Mouse (Mus musculus): ENCODE data around the gene St6galnac3.

Gene St6galnac3

DNA sequence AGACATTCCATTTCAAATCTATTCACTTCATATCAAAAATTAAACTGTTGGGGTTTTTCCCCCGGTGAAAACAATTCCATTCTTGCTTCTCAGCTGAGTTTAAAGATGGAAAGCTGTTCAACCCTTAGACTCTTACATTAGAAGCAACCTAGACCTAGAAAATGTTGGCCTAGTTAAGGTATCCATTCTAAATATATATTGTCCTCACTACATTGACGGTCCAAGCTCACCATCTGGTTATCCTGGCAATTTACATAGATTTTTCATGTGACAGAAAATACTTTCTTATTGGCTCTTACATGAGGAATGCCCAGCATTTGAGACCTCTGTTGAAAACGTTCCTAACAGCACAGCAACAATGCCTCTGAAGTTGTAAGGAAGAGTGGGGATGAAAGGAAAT, 400.7 kb downstream of the St6galnac3 start:
- no peak for DNase-seq

DNA sequence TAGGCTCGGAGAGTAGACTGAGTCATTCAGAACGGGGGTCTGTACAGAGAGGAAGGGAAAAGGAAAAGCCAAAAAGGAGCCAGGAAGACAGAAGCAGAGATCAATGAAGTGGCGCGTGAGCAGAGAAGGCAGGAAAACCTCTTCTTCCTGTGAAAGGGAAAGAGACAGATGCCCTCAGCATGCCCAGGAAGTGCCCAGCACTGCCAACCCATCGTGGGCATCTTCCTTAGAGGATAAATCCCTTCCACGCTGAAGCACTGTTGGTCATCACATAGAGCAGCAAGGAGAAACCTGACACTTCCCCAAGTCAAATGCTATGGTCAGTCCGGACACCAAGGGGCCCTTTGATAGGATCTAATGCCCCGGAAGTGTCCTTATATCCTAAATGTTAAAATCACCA, 401.5 kb downstream of the St6galnac3 start:
- DNase-seq = peak; percentile 15

DNA sequence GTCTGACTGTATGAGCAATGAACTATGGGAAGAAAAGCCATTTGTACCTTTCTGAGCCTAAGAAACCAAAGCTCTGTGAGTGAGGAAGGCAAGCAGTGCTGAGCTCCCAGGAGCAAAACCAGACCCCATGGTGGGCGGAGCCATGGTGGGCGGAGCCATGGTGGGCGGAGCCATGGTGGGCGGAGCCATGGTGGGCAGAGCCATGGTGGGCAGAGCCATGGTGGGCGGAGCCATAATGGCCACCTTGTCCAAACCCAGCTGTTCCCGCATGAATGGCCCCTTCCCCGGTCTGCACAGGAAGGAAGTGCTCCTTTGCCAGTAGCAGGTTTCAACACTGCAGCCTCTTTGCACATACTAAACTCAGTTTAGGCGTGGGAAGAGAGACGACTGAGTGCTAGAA, 411.4 kb downstream of the St6galnac3 start:
- DNase-seq = no peak

DNA sequence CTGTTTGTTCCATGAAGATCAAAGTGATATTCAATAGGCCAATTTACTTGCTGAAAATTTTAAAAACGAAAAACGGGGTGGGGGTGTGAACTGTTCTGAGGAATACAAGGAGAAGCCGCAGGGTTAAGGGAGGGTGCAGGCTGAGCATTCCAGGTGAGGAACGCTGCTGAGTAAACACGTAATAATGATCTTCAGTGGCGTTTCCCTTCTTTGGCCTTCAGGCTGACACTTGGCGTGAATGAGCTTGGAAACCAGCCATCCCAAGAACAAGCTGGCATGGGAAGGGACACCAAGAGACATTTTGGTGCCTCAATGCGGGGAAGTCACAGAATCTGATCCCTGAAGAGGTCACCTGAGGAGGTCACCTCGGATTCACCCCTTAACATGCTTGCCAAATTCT, 411.8 kb downstream of the St6galnac3 start:
- DNase-seq = no peak

DNA sequence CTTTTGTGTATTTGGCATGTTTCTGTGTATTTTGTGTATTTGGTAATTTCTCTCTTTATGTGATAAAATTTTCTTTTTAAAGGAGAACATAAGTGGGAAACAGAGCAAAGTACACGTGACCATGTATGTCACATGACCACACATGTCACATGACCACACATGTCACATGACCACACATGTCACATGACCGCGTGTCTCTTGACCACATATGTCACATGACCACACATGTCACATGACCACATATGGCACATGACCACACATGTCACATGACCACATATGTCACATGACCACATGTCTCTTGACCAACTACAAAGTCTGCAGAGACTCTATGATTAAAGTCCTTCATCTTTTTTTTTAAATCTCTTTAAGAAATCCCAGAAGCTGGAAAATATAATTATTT, 413.0 kb downstream of the St6galnac3 start:
- no peak for DNase-seq

DNA sequence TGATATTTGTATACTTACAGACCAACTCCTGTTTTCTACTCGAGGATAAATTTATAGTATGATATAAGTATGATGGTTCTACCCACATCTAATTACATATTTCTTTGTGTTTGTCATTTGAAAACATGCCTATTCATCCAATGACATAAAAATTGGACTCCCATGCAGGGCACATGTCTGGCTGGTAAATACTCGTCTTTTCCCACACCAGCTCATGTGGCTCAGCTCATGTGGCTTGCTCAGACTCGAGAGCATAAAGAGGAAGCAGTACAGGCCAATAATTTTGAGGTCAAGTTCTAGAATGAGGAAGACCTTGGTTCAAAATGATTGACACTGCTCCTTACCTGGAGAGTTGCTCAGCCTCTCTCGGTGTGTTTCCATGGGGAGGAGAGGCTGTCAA, 416.6 kb downstream of the St6galnac3 start:
- DNase-seq = no peak

DNA sequence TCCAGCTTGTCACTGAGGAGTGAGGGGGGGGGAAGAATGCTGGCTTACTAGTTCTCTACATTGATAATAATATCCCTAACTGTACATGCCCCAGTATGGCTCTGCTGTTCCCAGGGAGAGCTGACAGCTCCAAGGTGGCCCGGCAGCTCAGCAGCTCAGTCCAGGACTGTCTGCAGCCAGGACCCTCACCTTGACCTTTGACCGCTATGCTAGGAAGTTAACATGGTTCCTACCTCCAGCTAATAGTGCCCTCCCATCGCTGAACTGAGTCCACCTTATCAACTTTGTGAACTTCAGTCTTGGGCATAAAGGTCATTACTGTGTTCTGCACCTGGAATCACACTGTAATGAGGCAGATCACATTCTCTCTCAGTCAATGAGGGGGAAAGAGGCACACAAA, 419.8 kb downstream of the St6galnac3 start:
- no peak for DNase-seq

DNA sequence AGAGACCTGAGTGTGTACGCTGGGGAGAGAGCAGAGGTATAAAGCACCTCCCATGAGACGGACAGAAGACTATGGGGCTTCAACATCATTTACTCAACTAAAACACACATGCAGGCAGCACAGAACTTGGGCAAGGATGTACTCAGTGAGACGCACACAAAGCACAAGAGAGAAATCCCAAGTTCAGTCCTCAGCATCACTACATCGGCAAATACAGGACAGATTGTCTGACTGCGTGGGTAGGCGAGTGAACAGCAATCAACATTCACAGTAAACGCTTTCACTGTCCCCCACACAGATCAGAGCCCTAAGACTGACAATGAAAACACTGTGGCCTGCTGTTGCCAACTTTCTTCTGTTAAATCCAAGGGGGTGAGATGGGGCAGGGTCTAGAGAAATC, 422.6 kb downstream of the St6galnac3 start:
- no peak for DNase-seq

DNA sequence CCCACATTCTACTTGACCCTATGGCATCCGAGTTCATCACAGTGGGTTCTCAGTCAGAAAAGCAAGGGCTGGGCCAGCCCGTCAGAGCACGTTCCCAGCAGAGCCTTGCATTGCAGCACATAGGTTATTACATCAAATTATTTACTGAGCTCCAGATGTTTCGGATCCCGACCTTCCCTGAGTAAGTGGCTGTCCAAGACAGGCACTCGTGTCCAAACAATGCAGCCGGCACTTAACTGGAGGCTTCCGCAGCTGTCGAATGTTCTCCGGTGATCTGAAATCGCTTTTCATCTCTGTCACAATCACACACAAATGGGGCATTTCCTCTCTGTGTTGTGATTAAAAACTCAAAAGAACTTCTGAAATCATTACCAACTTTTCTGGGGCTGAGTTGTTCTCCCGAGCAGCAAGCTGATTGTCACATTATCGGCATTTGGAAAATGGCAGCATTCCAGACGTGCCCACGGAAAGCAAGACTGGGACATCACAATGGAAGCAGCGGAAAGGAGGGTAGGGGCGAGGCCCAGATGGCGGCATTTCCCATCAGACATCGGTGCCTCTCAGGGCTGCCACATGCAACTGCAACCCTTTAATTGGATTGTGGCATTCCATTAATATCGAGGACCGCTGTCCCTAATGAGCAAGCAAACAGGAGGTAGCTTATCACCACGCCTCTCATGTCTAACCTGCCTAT, 428.5 kb downstream of the St6galnac3 start:
- DNase-seq = no peak

DNA sequence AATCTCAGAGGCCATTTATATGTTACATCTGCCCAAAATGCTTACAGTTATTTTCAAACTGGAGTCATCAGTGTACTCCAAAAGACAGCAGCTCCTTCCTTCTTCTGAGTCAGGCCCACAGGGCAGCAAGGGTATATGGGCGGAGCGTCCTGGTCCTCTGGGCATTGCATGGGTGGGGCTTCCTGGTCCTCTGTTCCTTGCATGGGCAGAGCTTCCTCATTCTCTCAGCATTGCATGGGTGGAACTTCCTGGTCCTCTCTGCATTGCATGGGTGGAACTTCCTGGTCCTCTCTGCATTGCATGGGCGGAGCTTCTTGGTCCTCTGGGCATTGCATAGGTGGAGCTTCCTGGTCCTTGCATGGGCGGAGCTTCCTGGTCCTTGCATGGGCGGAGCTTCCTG, 432.1 kb downstream of the St6galnac3 start:
- DNase-seq = no peak

DNA sequence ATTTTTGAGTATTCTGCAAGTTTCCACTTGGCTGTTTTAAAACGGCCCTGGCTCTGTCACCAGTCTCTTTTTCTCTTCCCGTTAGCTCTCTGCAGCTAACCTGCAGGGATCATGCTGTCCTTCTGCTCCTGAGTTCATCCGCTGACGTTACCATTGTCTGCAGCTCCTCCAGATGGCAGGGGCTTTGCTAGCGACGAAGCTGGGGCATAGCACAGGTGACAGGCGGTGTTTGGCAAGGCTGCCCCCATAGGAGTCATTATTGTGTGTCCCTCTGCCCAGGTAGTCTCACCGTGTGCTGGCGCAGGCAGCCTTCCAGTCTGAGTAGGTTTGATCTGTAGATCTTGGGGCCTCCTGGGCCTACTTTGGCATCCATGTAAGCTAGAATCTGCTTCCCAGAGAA, 432.6 kb downstream of the St6galnac3 start:
- peak; percentile 31 for DNase-seq

DNA sequence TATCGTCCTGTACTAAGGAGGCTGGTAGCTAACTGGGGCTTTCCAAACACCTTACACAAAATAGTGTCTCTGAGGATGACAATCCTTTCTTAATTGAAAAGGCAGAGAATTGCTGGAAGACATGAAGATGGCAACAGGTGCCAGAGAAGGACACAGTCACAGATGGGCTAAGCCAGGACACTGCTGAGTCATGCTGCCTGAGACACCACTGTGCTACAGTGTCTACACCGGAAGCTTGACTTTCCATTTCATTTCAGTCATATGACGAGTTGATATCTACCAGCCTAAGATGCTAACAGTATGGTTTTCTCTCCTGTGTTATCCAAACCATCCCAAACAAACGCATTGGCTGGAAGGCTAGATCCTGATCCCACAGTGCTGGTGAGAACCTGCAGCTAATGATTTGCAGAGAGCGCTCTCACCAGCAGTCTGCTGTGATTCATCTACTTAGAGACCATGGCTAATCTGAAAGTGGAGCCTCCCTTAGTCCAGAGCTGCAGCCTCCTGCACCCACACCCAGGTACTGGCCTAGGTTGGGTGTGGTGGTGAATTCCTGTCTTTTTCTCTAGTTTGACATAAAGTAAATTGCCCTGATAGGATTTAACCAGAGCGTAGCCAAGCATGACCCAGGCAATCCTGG, 433.4 kb downstream of the St6galnac3 start:
- DNase-seq = no peak

DNA sequence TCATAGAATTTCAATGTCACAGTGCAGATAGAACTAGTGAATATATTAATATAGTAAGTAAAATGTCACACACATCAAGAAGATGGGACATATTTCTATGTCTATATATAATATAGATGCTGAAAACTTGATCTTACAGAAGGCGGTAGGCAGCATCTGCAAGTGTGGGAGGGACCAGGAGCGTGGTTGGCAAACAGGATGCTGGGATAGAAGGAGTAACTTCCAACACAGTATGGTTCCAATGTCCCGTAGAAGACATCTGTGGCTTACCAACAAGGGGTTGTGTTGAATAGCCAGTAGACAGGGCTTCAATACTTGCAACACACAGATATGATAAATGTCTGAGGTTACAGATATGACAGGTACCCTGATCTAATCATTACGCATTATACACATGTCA, 435.0 kb downstream of the St6galnac3 start:
- DNase-seq = no peak

DNA sequence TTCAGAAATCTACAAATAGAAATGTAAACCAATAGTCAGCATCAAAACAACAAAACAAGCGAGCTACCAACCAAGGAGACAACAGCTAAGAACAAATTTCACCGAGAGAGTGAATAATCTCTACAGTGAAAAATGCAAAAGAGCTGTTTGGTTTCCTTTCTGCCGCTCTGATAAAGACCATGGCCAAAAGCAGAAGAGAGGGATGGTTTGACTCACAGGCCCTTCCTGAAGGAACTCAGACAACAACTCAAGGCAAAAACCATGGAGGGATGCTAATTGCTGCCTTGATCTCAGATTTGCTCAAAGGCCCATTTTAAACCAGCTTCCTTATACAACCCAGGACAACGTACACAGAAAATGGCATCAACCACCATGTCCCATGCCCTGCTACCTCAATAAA, 437.4 kb downstream of the St6galnac3 start:
- DNase-seq = no peak

DNA sequence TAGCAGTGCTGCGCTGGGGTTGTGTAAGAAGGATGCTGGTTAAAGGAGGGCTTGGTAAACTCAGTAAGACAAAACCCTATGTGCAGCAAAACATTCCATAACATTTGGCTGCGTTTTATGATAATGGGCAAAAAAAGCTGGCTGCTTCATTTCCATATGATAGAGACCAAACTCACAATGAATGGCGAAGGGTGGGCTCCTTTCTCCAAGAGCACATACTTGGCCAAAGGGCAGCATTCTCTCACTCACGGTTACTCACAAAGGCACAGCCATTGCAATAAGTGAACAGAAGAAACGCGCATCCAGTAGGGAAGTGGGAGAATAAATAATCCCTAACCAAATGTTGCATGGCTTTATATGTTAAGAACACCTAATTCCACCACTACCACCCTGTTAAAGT, 437.9 kb downstream of the St6galnac3 start:
- DNase-seq = no peak

DNA sequence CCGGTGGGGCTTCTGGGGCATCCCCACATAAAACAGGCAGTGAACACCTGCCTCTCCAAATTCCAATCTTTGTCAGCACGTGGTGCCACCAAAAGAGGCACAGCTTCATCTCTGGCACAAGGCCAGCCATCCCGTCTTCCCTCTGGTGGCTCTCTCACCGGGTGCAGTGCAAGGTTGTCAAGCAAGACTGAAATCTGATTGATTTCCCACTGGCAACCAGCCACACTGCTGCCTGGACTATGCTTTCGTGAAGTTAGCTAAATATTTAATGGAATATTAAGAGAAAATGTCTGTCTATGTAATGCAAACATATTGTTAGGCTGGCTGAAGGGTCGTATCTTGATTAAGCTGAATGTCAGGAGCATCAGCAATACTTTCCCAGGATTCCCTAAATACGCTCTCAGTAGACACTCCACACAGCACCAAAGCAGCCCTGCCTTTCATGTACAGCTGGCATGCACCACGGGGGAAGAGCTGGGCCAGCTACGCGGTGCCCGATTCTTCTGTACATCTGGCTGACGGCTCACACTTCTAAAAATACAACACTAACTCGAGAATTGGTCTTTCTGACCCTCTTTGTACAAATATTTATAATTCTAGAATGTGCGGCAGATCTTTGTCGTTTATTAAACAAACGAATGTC, 442.7 kb downstream of the St6galnac3 start:
- DNase-seq = no peak

DNA sequence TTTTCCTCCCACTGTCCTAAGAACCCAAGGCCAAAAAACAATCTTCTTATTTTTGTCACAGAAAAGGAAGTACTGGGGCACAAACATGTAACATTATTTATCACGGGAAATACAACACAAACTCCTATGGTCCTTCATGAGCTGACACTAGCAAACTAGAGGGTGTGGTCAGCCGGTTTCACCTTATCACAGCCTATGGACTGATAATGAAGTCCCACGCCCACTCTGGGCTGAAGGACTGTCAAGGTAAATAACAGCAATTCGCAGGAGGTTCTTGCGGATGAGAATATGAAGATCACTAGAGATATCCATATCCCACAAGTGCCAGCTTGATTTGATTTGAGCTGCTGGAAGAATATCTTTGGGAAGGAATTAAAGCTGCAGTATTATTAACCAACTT, 446.7 kb downstream of the St6galnac3 start:
- no peak for DNase-seq

DNA sequence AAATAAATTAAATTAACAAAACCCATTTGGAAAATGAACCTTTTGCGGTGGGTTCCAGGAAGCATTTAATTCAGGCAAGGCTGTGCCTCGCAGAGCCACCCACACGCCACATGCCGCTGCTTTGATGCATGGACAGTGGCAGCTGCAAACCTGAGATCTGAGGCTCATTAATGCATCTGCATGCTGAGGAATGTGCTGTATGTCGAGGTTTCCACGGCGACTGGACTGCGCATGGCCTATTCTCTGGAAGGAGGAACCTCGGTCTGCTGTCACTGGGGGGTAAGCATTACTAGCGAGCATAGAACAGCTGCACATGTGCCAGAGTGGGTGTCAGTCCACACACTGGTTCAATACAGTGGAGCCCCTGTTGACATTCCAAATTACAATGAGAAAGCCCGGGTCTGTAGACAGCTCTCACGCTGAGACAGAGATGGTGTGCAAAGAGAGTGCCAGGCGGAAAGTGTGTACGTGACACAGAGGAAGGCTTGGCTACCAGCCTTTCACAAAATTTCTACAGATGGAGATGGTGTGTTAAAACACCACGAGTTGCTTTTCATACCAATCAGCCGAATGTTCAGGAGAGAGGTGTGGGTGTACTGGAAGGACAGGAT, 447.5 kb downstream of the St6galnac3 start:
- no peak for DNase-seq

DNA sequence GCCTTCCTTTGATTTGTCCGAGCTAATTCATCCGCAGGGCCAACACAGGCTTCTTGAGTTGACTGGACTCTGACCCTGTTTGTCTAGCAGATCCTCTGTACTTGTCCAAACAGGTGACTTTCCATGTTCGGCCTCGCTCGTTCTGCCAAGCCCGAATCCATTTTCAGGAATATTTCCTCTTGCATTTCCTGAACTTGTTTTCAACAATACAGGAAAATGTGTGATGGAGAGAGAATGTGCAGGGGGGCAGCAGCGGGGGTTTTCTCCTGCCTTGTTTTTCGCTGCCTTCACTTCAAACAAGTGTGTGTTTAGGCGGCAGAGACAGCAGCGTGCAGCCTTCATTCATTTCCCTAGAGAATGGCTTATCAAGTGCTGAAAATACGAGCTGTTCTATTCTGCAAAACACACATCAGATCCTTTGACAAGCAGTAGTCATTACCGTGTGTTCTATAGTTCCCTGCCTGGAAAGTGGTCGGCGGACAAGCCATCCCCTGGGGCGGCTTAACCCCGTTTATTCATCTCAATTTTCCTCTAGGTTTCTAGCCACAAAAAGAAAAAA, 448.1 kb downstream of the St6galnac3 start:
- no peak for DNase-seq

DNA sequence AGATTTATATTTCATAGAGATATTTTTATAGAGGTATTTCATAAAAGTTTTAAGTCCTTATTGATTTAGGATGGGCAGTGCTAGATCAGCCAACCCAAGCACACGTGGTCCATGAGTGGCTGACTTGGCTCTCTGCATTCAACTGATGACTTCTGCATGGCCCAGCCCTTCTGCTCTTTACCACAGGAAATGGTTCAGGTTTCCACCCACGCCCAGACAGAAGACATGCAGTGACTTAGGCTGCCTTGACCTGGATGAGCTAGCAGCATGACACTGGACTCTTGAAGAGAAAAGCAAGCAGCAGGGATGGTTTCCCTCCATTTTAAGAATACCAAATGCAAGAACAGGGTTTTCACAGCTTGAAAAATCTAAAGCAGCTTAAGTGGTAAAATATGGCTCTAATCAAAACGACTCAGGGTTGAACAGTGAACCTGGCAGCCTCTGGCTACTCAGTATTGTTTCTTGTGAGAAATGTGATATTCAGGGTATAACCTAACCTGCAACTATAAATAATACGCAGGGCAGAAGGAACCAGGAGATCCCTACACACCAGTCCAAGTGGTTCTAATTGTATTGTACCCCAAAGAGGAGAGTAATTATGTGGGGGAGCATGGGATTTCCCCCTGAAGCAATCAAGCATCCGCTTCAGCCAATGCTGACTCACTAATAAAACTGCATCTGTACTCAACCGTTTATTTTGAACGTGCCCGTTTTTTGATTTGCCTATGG, 448.7 kb downstream of the St6galnac3 start:
- no peak for DNase-seq

DNA sequence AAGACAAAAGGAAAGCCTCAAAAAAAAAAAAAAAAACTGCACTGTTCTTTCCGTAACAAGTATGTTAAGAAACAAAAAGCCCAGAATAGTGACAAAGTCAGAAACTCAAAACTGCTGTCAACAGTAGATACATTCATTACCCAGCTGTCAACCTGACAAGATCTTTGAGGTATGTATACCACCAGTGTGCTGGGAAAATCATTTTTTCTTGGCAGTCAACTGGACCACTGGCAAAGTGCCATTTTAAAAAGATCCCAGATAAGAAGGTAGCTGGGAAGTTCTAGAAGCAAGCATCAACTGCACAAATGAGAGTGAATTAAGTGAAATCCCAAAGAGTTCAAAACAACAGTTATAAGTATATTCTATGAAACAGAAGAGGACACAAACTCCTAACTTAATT, 452.7 kb downstream of the St6galnac3 start:
- DNase-seq = no peak

DNA sequence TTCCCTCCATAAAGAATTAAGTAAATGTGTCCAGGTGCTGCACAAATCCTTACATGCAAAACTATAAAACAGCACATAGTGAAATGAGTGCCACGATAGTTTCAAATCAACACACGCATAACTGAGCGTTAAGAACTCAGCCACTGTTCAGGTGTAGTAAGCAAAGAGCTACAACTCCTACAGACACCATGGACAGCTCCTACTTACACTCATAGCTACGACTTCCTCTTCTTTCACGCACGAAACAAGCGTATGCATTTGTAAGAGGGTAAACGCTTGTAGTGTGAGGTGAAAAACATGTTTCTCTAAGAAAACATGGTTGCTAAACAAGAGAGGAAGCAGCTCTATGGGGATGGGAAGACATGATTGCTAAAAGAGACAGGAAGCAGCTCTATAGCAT, 457.6 kb downstream of the St6galnac3 start:
- DNase-seq = no peak

DNA sequence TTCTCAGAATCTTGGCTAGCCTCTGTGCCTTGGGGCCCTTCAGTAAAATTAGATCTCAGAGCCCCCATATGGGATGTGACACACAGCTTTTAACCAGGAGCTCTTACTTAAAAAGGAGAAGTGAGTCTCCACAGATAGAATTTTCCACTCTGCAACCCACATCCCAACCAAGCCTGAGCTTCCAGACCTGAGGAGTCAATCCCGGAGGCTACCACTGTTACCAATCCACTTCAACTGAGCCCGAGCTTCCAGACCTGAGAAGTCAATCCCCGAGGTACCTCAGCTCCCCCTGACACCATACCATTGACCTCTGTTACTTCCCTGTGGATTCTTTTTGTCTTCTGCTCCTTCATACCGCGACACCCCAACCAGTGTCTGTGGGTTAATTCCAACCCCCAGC, 463.0 kb downstream of the St6galnac3 start:
- DNase-seq = no peak

Measured in cerebellum, adult 11 months (tissue).